Mouse (Mus musculus) kidney, adult 2 months (tissue): ENCODE results near the gene Fez1. TPM values are rescaled to one million over a fixed set of nuclear protein-coding genes. Genes with fewer than 3 reads are reported as not detected.

Experiments
- DNase-seq: peaks from one replicate; pipeline ENCODE4 v3.0.0; 2021
- H3K27ac ChIP-seq: fragments of 200-500 bp; 2 replicates; pipeline ENCODE4 v1.5.1; 2012; ENCODE audit warnings: low read depth, low read length, control low read depth, inconsistent platforms; ENCODE audit not compliant: insufficient read depth
- H3K27me3 ChIP-seq: fragments of 200-500 bp; replicated peaks from 2 replicates; pipeline ENCODE4 v1.6.1; 2012; ENCODE audit warnings: mild to moderate bottlenecking, moderate library complexity, low read length, inconsistent platforms; ENCODE audit not compliant: control insufficient read depth, insufficient read depth
- H3K36me3 ChIP-seq: fragments of 200-500 bp; 2 replicates; pipeline ENCODE4 v1.6.1; 2012; ENCODE audit warnings: mild to moderate bottlenecking, moderate library complexity, low read length, inconsistent platforms; ENCODE audit not compliant: control insufficient read depth, insufficient read depth
- H3K4me1 ChIP-seq: fragments of 200-500 bp; 2 replicates; pipeline ENCODE4 v1.6.1; 2011; ENCODE audit warnings: low read length; ENCODE audit not compliant: control insufficient read depth, insufficient read depth
- H3K4me3 ChIP-seq: fragments of 200-500 bp; 2 replicates; pipeline ENCODE4 v1.5.1; 2011; ENCODE audit warnings: mild to moderate bottlenecking, low read depth, low read length, control low read depth; ENCODE audit not compliant: insufficient read depth
- CTCF ChIP-seq: fragments of 200-500 bp; conservative IDR thresholded peaks from 2 replicates; pipeline ENCODE4 v1.5.1; 2011; ENCODE audit warnings: low read depth, mild to moderate bottlenecking, control low read depth, low read length, moderate library complexity, mixed read lengths; ENCODE audit not compliant: insufficient read depth, insufficient read length
- POLR2A ChIP-seq: fragments of 200-500 bp; IDR thresholded peaks from one replicate; pipeline ENCODE4 v1.6.1; 2011; ENCODE audit warnings: low read depth, low read length, control low read depth
- WGBS: fragments of 180-500 bp; shearing (Covaris S2); methylation state at CpG from one replicate; pipeline ENCODE4 v1.1.7; 2018; 5-methylcytosine and 5-hydroxymethylcytosine counted together
- polyA plus RNA-seq: library from polyadenylated mRNA; depleted of rRNA; stranded (reverse); fragments of >200 nt; gene quantifications from 2 replicates; pipeline ENCODE4 v1.2.3, GENCODE M21; 2012

Gene Fez1
- polyA plus RNA-seq, 1 experiment, result 0.33 TPM

DNA sequence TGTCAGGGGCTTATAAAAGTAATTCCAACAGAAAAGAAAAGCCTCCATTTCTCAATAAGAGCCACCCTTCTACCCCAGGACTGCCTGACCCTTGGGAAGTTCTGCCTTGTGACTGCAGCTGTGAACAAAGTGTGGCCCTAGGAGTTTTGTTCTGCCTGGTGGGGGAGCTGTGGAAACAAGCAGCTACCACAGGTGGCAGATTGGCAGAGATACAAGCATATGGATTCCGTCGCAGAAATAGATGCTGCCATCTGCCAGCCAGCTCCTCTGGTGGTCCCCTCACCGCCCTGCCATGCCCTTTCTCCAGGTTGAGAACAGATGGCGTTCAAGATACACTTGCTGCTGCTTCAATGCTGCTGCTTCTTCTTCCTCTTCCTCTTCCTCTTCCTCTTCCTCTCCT lies 37.0 kb downstream of the Fez1 start:
- Histone ChIP-seq H3K4me3 (no peak overlapping the region), H3K4me1 (no peaks in the 10 kb centered on the region), H3K36me3 (no peaks in the 10 kb centered on the region), H3K27ac (no peak overlapping the region), H3K27me3 (no peaks in the 10 kb centered on the region)
- DNase-seq, result no peak
- TF ChIP-seq POLR2A, result no peak
- TF ChIP-seq CTCF, result no peak
- WGBS, result 47% methylated on average over 4 of the region's 4 CpGs

DNA sequence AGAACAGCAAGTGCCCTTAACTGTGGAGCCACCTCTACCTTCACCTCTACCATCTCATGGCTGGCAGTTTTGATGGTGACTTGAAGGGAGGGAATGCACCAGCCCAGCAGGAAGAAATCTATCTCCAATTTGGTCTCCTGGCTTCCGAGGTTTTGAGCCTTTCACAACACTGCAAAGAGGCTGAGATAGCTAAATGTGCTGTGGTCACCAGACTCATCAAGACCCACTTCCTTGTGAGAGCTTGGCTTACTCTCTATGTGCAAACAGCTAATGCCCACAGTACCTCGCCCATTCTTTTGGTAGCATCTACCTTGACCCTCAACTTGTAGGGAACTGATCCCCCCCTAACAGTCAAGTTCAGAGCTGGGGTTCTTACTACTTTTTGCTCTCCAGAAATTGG lies 40.9 kb downstream of the Fez1 start:
- no peaks in the 10 kb centered on the region for H3K27me3 ChIP-seq
- TF ChIP-seq CTCF (no peak), POLR2A (no peak)
- H3K4me1 ChIP-seq, result no peaks in the 10 kb centered on the region
- no peak overlapping the region for H3K4me3 ChIP-seq
- no peaks in the 10 kb centered on the region for H3K36me3 ChIP-seq
- DNase-seq, result no peak
- WGBS, result 75% methylated on average over 2 of the region's 2 CpGs
- H3K27ac ChIP-seq, result no peak overlapping the region

DNA sequence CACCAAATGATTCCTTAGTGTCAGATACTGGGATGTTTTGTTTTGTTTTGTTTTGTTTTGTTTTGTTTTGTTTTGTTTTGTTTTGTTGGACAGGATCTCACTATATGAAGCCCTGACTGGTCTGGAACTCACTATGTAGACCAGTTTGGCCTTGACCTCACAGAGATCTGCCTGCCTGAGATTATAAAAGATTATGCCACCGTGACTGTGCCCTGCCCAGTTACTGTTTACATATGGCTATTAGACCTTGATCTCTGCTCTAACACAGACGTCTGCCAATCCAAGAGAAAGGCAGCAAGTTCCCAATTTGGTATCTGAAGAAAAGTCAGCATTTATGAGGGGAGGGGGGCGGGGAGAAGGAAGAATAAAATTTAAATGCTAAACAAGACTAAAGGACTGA lies 42.0 kb downstream of the Fez1 start:
- no peak for TF ChIP-seq POLR2A
- TF ChIP-seq CTCF, result no peak
- no peak for DNase-seq
- Histone ChIP-seq H3K36me3 (no peaks in the 10 kb centered on the region), H3K4me1 (no peaks in the 10 kb centered on the region), H3K27ac (no peak overlapping the region), H3K4me3 (no peak overlapping the region), H3K27me3 (no peaks in the 10 kb centered on the region)
- WGBS, result 49% methylated on average over 3 of the region's 3 CpGs

DNA sequence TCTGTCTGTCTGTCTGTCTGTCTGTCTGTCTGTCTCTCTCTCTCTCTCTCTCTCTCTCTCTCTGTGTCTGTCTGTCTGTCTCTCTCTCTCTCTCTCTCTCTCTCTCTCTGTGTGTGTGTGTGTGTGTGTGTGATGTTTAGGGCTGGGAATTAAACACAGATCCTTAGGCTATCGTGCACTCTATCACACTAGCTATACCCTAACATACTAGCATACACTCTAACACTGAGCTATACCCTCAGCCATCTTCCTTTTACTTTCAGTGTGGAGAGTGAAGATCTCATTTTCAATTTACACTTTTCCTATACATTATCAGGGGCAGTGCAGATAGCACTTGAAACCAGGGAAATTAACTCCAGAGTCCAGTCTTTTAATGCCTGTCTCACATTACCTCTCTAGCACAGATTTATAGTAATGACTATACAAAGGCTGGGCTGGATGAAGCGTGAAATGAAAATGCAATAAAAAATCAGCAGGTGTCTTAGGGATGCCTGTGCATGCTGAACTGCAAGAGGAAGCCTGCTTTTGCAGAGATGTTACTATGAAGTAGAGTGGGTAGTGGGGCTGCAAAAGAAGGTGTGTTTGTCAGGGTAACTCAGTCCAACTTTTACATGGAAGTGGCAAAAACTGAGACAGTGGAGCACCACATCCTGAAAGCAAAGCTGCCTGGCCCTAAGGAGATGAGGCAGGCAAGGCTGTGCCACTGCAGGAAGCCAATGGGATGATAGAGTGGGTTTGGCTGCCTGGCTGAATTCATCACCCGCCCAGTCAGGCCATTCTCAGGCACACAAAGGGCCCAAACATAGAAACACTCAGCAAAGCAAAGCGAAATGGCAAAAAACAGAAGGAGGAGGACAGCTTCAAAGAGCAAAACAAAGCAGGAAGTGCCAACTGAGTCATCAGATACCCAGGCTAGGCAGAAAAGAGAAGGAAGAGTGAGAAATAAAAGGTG lies 43.5 kb downstream of the Fez1 start:
- Histone ChIP-seq H3K4me1 (no peaks in the 10 kb centered on the region), H3K36me3 (no peaks in the 10 kb centered on the region), H3K27ac (no peak overlapping the region), H3K27me3 (no peaks in the 10 kb centered on the region), H3K4me3 (no peak overlapping the region)
- TF ChIP-seq POLR2A (no peak), CTCF (no peak)
- 49% methylated on average over 4 of the region's 4 CpGs for WGBS
- no peak for DNase-seq

DNA sequence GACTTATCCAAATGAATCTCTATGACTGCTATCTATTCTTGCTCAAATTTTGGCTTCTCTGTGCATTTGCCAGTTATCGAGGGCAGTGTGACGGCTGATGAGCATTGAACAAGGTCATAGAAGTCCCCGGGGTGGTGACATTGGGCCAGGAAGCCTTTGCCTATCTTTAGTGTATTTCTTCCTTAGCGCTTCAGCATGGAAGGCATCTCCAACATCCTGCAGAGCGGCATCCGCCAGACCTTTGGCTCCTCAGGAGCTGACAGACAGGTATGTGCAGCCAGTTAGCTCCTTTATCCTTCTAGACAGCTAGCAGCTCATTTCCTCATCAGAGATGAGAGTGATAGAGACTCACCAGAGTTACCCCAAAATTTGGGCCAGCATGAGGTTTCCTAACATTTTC lies 47.0 kb downstream of the Fez1 start:
- no peak for DNase-seq
- Histone ChIP-seq H3K27me3 (no peaks in the 10 kb centered on the region), H3K4me1 (no peaks in the 10 kb centered on the region), H3K27ac (no peak overlapping the region), H3K4me3 (no peak overlapping the region), H3K36me3 (no peaks in the 10 kb centered on the region)
- 87% methylated on average over 6 of the region's 6 CpGs for WGBS
- TF ChIP-seq POLR2A (no peak), CTCF (no peak)

DNA sequence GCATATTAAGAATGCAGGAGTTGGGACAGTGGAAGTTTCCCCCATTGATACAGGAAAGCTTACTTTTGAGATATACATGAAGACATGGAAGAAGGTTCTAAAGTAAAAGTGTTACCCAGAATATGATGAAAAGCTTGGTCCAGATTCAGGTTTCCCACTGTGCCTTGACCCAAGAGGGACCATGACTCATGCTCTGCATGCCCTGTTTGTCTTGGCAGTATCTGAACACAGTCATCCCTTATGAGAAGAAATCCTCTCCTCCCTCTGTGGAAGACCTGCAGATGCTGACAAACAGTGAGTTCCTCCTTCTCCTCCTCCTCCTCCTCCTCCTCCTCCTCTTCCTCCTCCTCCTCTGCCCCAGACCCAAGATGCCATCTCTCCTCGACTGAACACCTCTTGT lies 48.6 kb downstream of the Fez1 start:
- Histone ChIP-seq H3K27me3 (no peaks in the 10 kb centered on the region), H3K4me1 (no peaks in the 10 kb centered on the region), H3K4me3 (no peak overlapping the region), H3K27ac (no peak overlapping the region), H3K36me3 (no peaks in the 10 kb centered on the region)
- TF ChIP-seq CTCF (no peak), POLR2A (no peak)
- DNase-seq, result no peak
- WGBS, result 36% methylated on average over 1 of the region's 1 CpGs

DNA sequence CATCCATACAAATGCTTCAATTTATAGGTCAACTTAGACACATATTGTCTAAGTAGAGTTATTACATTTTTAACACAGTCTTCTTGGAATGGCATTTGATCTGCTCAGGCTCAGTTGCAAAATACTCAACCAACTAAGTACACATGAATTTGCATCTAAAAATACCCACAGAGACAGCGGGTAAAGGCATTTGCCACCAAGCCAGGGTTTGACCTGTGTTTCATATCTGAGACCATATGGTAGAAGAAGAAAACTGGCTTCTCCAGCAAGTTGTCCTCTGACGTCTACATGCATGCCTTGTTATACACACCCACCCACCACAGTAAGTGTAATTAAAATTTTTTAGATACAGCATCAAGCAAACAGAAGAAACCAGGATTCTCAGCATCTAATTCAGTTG lies 52.1 kb downstream of the Fez1 start:
- H3K36me3 ChIP-seq, result no peaks in the 10 kb centered on the region
- H3K27ac ChIP-seq, result no peak overlapping the region
- no peak for DNase-seq
- WGBS, result 70% methylated on average over 2 of the region's 2 CpGs
- H3K27me3 ChIP-seq, result no peaks in the 10 kb centered on the region
- H3K4me1 ChIP-seq, result no peaks in the 10 kb centered on the region
- TF ChIP-seq POLR2A (no peak), CTCF (no peak)
- H3K4me3 ChIP-seq, result no peak overlapping the region
